Mouse (Mus musculus): Measurements from ENCODE around the gene Spice1. TPM values are rescaled to one million over a fixed set of nuclear protein-coding genes. Genes with fewer than 3 reads are reported as not detected.

Spice1 gene
- polyA plus RNA-seq, 1 experiment from 2014 or later: 14.1 TPM

- no peaks in the 10 kb centered on the region for H3K27me3 ChIP-seq (replicated peaks)
- no peaks in the 10 kb centered on the region for H3K9me3 ChIP-seq (replicated peaks)
- no peak overlapping the region for H3K27ac ChIP-seq
- no peak overlapping the region for H3K4me3 ChIP-seq
- WGBS (ENCODE audit: insufficient replicate concordance): 60% methylated on average over 5 of the region's 5 CpGs
- H3K4me1 ChIP-seq: no peaks in the 10 kb centered on the region
- no peak overlapping the region for H3K4me2 ChIP-seq
- H3K36me3 ChIP-seq: no peaks in the 10 kb centered on the region
- no peak for ATAC-seq
- no peak overlapping the region for H3K9ac ChIP-seq
Measured at GRCm38 (mm10) chr16:44428456-44428855, 81.5 kb downstream of the Spice1 start.

DNA sequence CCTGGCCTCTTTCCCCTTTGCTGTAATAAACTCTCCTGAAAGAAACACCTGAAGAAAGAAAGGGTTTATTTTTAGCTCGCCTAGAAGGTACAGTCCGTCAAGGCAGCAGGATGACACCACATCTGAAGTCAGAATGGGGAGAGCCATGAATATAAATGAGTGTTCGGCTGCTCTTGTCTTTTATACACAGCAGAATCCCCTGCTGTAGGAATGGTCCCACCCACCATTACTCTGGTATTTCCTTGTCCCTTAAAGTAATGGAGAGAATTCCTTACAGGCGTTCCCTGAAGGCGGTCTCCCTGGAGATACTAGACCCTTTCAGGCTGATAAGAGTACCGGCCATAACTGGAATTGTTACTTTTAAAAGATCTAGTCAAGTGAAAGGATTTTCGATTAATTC is 83.1 kb downstream of the Spice1 start:
- no peak overlapping the region for H3K9ac ChIP-seq
- WGBS (ENCODE audit: insufficient replicate concordance): 64% methylated on average over 7 of the region's 7 CpGs
- no peak overlapping the region for H3K27ac ChIP-seq
- H3K4me1 ChIP-seq: no peaks in the 10 kb centered on the region
- no peak overlapping the region for H3K4me3 ChIP-seq
- no peaks in the 10 kb centered on the region for H3K27me3 ChIP-seq (replicated peaks)
- no peak for ATAC-seq
- no peak overlapping the region for H3K4me2 ChIP-seq
- H3K9me3 ChIP-seq (replicated peaks): no peaks in the 10 kb centered on the region
- H3K36me3 ChIP-seq: no peaks in the 10 kb centered on the region

GRCm38 (mm10) chr16:44434931-44435330 is 88.0 kb downstream of the Spice1 start:
- Histone ChIP-seq H3K27me3 (replicated peaks) (no peaks in the 10 kb centered on the region), H3K36me3 (no peaks in the 10 kb centered on the region), H3K4me2 (no peak overlapping the region), H3K4me1 (no peaks in the 10 kb centered on the region), H3K9ac (no peak overlapping the region), H3K27ac (no peak overlapping the region), H3K9me3 (replicated peaks) (no peaks in the 10 kb centered on the region), H3K4me3 (no peak overlapping the region)
- ATAC-seq: no peak
- WGBS (ENCODE audit: insufficient replicate concordance): 66% methylated on average over 7 of the region's 7 CpGs

GRCm38 (mm10) chr16:44435481-44435880 is 88.6 kb downstream of the Spice1 start:
- no peak overlapping the region for H3K4me2 ChIP-seq
- no peaks in the 10 kb centered on the region for H3K9me3 ChIP-seq (replicated peaks)
- no peaks in the 10 kb centered on the region for H3K4me1 ChIP-seq
- H3K4me3 ChIP-seq: no peak overlapping the region
- 52% methylated on average over 4 of the region's 4 CpGs for WGBS (ENCODE audit: insufficient replicate concordance)
- no peak for ATAC-seq
- H3K27ac ChIP-seq: no peak overlapping the region
- H3K36me3 ChIP-seq: no peaks in the 10 kb centered on the region
- no peaks in the 10 kb centered on the region for H3K27me3 ChIP-seq (replicated peaks)
- H3K9ac ChIP-seq: no peak overlapping the region

Other genes with a start within 250 kb of the Spice1 start
- 27.2 and 28.0 TPM in 2 replicates for gene Atp6v1a, start 207.4 kb upstream of the Spice1 start, polyA plus RNA-seq (2016; fragmentation: Nextera tagmentation; extraction: Ambion mirVana)
- 129 and 132 TPM in 2 replicates for gene Naa50, start 207.3 kb upstream of the Spice1 start, polyA plus RNA-seq (2016; fragmentation: Nextera tagmentation; extraction: Ambion mirVana)
- gene Usf3, start 173.9 kb upstream of the Spice1 start, polyA plus RNA-seq (2016; fragmentation: Nextera tagmentation; extraction: Ambion mirVana): 2.5 and 2.9 TPM in 2 replicates
- gene Sidt1, start 13.9 kb upstream of the Spice1 start, polyA plus RNA-seq (2016; fragmentation: Nextera tagmentation; extraction: Ambion mirVana): not detected in 2 replicates
- gene Cfap44, start 47.7 kb downstream of the Spice1 start, polyA plus RNA-seq (2016; fragmentation: Nextera tagmentation; extraction: Ambion mirVana): 0.41 and 0.84 TPM in 2 replicates
- gene Boc, start 211.8 kb downstream of the Spice1 start, polyA plus RNA-seq (2016; fragmentation: Nextera tagmentation; extraction: Ambion mirVana): 1.1 and 1.7 TPM in 2 replicates